10 mouse cellular contexts compared by ENCODE assay signal in genomic region chr14:122230621-122231025, GRCm38 (mm10). TPM values are rescaled to one million over a fixed set of nuclear protein-coding genes. Genes with fewer than 3 reads are reported as not detected.
A peak's percentile ranks its signal among the peaks of the same experiment; 100 is the strongest.
DNase-seq lines count a peak whose midpoint lies in the region; ATAC-seq and TF ChIP-seq lines count a peak whose summit lies in the region.
"Had no signal": no experiment of that assay in that cellular context is flagged by ENCODE, and none has a peak within 500 bp of the region (broad histone marks: within the 10 kb centered on the region; RNA-seq: fewer than 3 reads in every experiment).

No protein-coding gene starts in this region.

- 21% methylated on average over 14 of the region's 14 CpGs for WGBS in hindbrain, embryonic 16.5 days
- 70% methylated on average over 14 of the region's 14 CpGs for WGBS in intestine, postnatal 0 days

- peaks cover 21% of the 10 kb centered on the region for H3K27me3 ChIP-seq in hindbrain, embryonic 16.5 days (replicated peaks; ENCODE audit: control insufficient read depth, insufficient read depth, low read length)
- H3K27me3 ChIP-seq in intestine, postnatal 0 days (replicated peaks; ENCODE audit: control insufficient read depth, insufficient read depth, low read length) = no peaks in the 10 kb centered on the region; the same call in 1 of the 2 replicates

- peak; percentile 87 for ATAC-seq in hindbrain, embryonic 16.5 days
- ATAC-seq in intestine, postnatal 0 days = no peak

- no peaks in the 10 kb centered on the region for H3K36me3 ChIP-seq in hindbrain, embryonic 16.5 days (ENCODE audit: control insufficient read depth, insufficient read depth, low read length)
- no peaks in the 10 kb centered on the region for H3K36me3 ChIP-seq in intestine, postnatal 0 days (ENCODE audit: control insufficient read depth, insufficient read depth)
- H3K36me3 ChIP-seq: heart, embryonic 12.5 days; lung, embryonic 15.5 days had no signal

- peak overlapping the region; percentile 66 for H3K27ac ChIP-seq in hindbrain, embryonic 16.5 days (ENCODE audit: low read depth, low read length)
- H3K27ac ChIP-seq in intestine, postnatal 0 days (ENCODE audit: low read depth, low read length) = no peak overlapping the region
- H3K27ac ChIP-seq: lung, embryonic 15.5 days had no signal

- DNase-seq in right cerebral cortex, postnatal 10 days (ENCODE audit: low spot score in 2 of 2) = peak; percentile 56 to 61
- no peak for DNase-seq in right cerebral cortex, adult 2 months (ENCODE audit: low spot score in 2 of 2)
- peak; percentile 42 for DNase-seq in embryo, embryonic 10.5 days (ENCODE audit: low spot score)
- no peak for DNase-seq in adipocyte (ENCODE audit: low spot score)
- DNase-seq in urinary bladder, adult 18-20 months (ENCODE audit: low spot score in 2 of 2) = no peak
- DNase-seq: thymus, adult 2 months had no signal

- no peaks in the 10 kb centered on the region for H3K4me1 ChIP-seq in hindbrain, embryonic 16.5 days (ENCODE audit: control insufficient read depth, insufficient read depth, low read depth, low read length)
- no peaks in the 10 kb centered on the region for H3K4me1 ChIP-seq in intestine, postnatal 0 days (replicated peaks; ENCODE audit: control insufficient read depth, insufficient read depth, low read length)
- H3K4me1 ChIP-seq: heart, embryonic 12.5 days; lung, embryonic 15.5 days had no signal

- no peak for TF ChIP-seq CTCF in intestine, postnatal 0 days (IDR thresholded peaks at IDR 0.05; ENCODE audit: low read depth)

- no peaks in the 10 kb centered on the region for H3K9me3 ChIP-seq in hindbrain, embryonic 16.5 days (ENCODE audit: control insufficient read depth, low read length)
- no peaks in the 10 kb centered on the region for H3K9me3 ChIP-seq in intestine, postnatal 0 days (ENCODE audit: control insufficient read depth)
- H3K9me3 ChIP-seq: heart, embryonic 12.5 days; lung, embryonic 15.5 days had no signal

- peak overlapping the region; percentile 41 for H3K4me2 ChIP-seq in hindbrain, embryonic 16.5 days (ENCODE audit: low read length)
- H3K4me2 ChIP-seq in intestine, postnatal 0 days (replicated peaks; ENCODE audit: low read depth) = no peak overlapping the region
- H3K4me2 ChIP-seq: heart, embryonic 12.5 days; lung, embryonic 15.5 days had no signal

- H3K9ac ChIP-seq in hindbrain, embryonic 16.5 days (ENCODE audit: low read depth, low read length) = no peak overlapping the region
- H3K9ac ChIP-seq in intestine, postnatal 0 days (ENCODE audit: low read depth, low read length) = no peak overlapping the region
- H3K9ac ChIP-seq: heart, embryonic 12.5 days; lung, embryonic 15.5 days had no signal

- H3K4me3 ChIP-seq in hindbrain, embryonic 16.5 days (ENCODE audit: low read length) = no peak overlapping the region
- no peak overlapping the region for H3K4me3 ChIP-seq in intestine, postnatal 0 days (ENCODE audit: low read depth, low read length)
- H3K4me3 ChIP-seq: heart, embryonic 12.5 days; lung, embryonic 15.5 days had no signal

RNA-seq across cellular contexts. Expression of gene Clybl, which starts 49.1 kb away (rescaled TPM):
- polyA plus RNA-seq in hindbrain, embryonic 16.5 days (2015; fragmentation: Nextera tagmentation; extraction: Ambion mirVana) = 15.7 and 21.6 TPM in 2 replicates
- polyA plus RNA-seq in intestine, postnatal 0 days (2015; fragmentation: Nextera tagmentation; extraction: Ambion mirVana) = 22.2 and 23.0 TPM in 2 replicates

Comparison
In these comparisons a context has a peak if more than half of its experiments do, and no peak if none do; other contexts are left out.
1. DNase-seq: peak in right cerebral cortex, postnatal 10 days (2 of 2) and embryo, embryonic 10.5 days (single experiment); none in right cerebral cortex, adult 2 months (0 of 2), adipocyte (single experiment) and urinary bladder, adult 18-20 months (0 of 2).